8 mouse cellular contexts compared by ENCODE assay signal in the genomic region with DNA sequence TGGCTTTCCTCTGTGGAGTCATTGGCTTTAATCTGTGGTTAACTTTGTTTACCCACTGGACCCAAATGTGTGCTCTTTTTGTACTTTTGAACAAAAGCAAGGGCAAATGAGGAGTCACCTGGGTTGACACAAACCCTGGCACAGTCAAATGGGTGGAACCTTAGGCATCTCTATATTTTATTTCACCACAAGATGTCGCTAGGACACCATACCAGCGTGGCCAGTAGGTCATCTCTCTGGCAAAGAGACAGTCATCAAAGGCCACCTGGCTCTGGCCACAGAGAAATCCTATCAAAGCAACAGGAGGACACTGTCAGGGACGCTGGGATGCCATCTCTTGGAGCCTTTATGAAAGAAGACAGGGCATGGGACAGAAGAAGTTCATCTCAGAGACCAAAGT.
DNase-seq lines count a peak whose midpoint lies in the region; ATAC-seq and TF ChIP-seq lines count a peak whose summit lies in the region.

No protein-coding gene starts in this region.

- no peaks in the 10 kb centered on the region for H3K27me3 ChIP-seq in hindbrain, embryonic 14.5 days (ENCODE audit: control insufficient read depth, insufficient read depth, low read length)
- peaks cover 25% of the 10 kb centered on the region for H3K27me3 ChIP-seq in hindbrain, embryonic 13.5 days
- H3K27me3 ChIP-seq in cerebellum, adult 2 months (ENCODE audit: control insufficient read depth, insufficient read depth, low read length), result no peaks in the 10 kb centered on the region

- H3K27ac ChIP-seq in hindbrain, embryonic 14.5 days, result no peak overlapping the region
- no peak overlapping the region for H3K27ac ChIP-seq in hindbrain, embryonic 13.5 days
- H3K27ac ChIP-seq in cerebellum, adult 2 months (ENCODE audit: insufficient read depth, low read length), result no peak overlapping the region

- no peak overlapping the region for H3K4me3 ChIP-seq in hindbrain, embryonic 14.5 days (replicated peaks; ENCODE audit: low read length)
- no peak overlapping the region for H3K4me3 ChIP-seq in hindbrain, embryonic 13.5 days
- H3K4me3 ChIP-seq in cerebellum, adult 2 months (replicated peaks; ENCODE audit: insufficient read depth, low read depth, low read length), result no peak overlapping the region

- WGBS in hindbrain, embryonic 14.5 days, result 6% methylated on average over 3 of the region's 3 CpGs
- 9% methylated on average over 3 of the region's 3 CpGs for whole genome bisulfite sequencing in hindbrain, embryonic 13.5 days
- WGBS in cerebellum, adult 2 months, result 2% methylated on average over 3 of the region's 3 CpGs

- ATAC-seq in hindbrain, embryonic 14.5 days (ENCODE audit: low FRiP score), result no peak
- ATAC-seq in hindbrain, embryonic 13.5 days (ENCODE audit: low FRiP score), result no peak
- ATAC-seq in megakaryocyte-erythroid progenitor cell, adult 5-6 weeks (replicated peaks; ENCODE audit: low FRiP score, low TSS enrichment, poor library complexity, severe bottlenecking), result peak; percentile 68; the same call in 1 of the 2 replicates
- no peak for ATAC-seq in erythroid progenitor cell, adult 5-6 weeks (replicated peaks; ENCODE audit: low FRiP score, poor library complexity, severe bottlenecking)

- 0 out of 2 replicates have a peak, but pooled peaks cover 2% of the 10 kb centered on the region for H3K4me1 ChIP-seq in hindbrain, embryonic 14.5 days (replicated peaks; ENCODE audit: control insufficient read depth, insufficient read depth, low read length)
- H3K4me1 ChIP-seq in hindbrain, embryonic 13.5 days (replicated peaks), result peaks cover 18% of the 10 kb centered on the region
- H3K4me1 ChIP-seq in cerebellum, adult 2 months (ENCODE audit: control insufficient read depth, insufficient read depth, low read length), result peaks cover 11% of the 10 kb centered on the region; the same call in 1 of the 2 replicates

- no peak overlapping the region for H3K9ac ChIP-seq in hindbrain, embryonic 14.5 days
- H3K9ac ChIP-seq in hindbrain, embryonic 13.5 days, result no peak overlapping the region

- peak; percentile 77 for DNase-seq in hindbrain, embryonic 14.5 days (ENCODE audit: low spot score)
- DNase-seq in ES-CJ7 (ENCODE audit: low read depth, low spot score), result peak; percentile 31
- DNase-seq in cerebellum, adult 2 months, result peak; percentile 75 to 88
- peak; percentile 30 for DNase-seq in gastrocnemius, postnatal 25 days
- peak; percentile 36 for DNase-seq in layer of hippocampus, adult 11-12 months (ENCODE audit: low spot score)

- no peak for TF ChIP-seq POLR2A in cerebellum, adult 2 months (IDR thresholded peaks at IDR 0.05; ENCODE audit: borderline replicate concordance, insufficient read depth, low read length)

- H3K4me2 ChIP-seq in hindbrain, embryonic 14.5 days (replicated peaks), result no peak overlapping the region
- H3K4me2 ChIP-seq in hindbrain, embryonic 13.5 days, result no peak overlapping the region

- no peaks in the 10 kb centered on the region for H3K9me3 ChIP-seq in hindbrain, embryonic 14.5 days (ENCODE audit: control insufficient read depth, low read length)
- H3K9me3 ChIP-seq in hindbrain, embryonic 13.5 days, result no peaks in the 10 kb centered on the region

- no peaks in the 10 kb centered on the region for H3K36me3 ChIP-seq in hindbrain, embryonic 14.5 days (replicated peaks; ENCODE audit: control insufficient read depth, insufficient read depth)
- H3K36me3 ChIP-seq in hindbrain, embryonic 13.5 days, result no peaks in the 10 kb centered on the region

- TF ChIP-seq CTCF in cerebellum, adult 2 months (IDR thresholded peaks at IDR 0.05; ENCODE audit: borderline replicate concordance, insufficient read depth, low read depth, low read length), result peak; percentile 92

Comparison
In these comparisons a context has a peak if more than half of its experiments do, and no peak if none do; other contexts are left out.
1. DNase-seq: peak in every context shown above with its lines; median percentile 82 in cerebellum, adult 2 months; 77 in hindbrain, embryonic 14.5 days; 36 in layer of hippocampus, adult 11-12 months; 31 in ES-CJ7; 30 in gastrocnemius, postnatal 25 days.